Mouse (Mus musculus): Measurements from ENCODE around the gene Olfr325. TPM values are rescaled to one million over a fixed set of nuclear protein-coding genes. Genes with fewer than 3 reads are reported as not detected.

Olfr325 gene
- polyA plus RNA-seq, 1 experiment from 2014 or later, result not detected

DNA sequence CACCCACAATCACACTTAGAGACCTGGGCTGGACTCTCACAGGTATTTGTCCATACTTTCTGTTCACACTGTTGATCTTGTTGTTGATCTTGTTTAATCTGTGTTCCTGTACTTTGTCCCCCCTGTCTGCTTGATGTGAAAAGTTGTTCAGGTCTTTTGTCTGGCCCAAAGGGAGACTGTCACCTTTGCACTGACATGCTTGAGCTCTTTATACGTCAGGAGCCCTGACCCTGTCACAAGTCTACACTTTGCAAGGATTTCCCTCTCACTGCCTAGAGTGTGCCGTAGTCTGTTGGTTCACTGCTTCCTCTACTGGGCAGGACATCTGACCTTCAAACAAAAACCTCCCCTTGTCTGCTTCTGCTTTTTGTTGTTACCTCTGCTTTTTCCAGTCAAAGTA is 27.2 kb downstream of the Olfr325 start:
- H3K4me2 ChIP-seq, result no peak overlapping the region
- H3K9ac ChIP-seq, result no peak overlapping the region
- no peaks in the 10 kb centered on the region for H3K9me3 ChIP-seq
- H3K4me3 ChIP-seq (replicated peaks), result no peak overlapping the region
- ATAC-seq (ENCODE audit: insufficient read depth, low FRiP score, low read depth), result no peak
- H3K27ac ChIP-seq, result no peak overlapping the region
- 50% methylated on average over 2 of the region's 2 CpGs for WGBS
- H3K4me1 ChIP-seq, result no peaks in the 10 kb centered on the region
- no peaks in the 10 kb centered on the region for H3K36me3 ChIP-seq
- no peaks in the 10 kb centered on the region for H3K27me3 ChIP-seq (replicated peaks)

- H3K27ac ChIP-seq, result no peak overlapping the region
- WGBS, result 58% methylated on average over 3 of the region's 3 CpGs
- no peak for ATAC-seq (ENCODE audit: insufficient read depth, low FRiP score, low read depth)
Measured at GRCm38 (mm10) chr11:58605228-58605627, 27.7 kb downstream of the Olfr325 start.

GRCm38 (mm10) chr11:58606177-58606919 is 28.8 kb downstream of the Olfr325 start:
- Histone ChIP-seq H3K27me3 (replicated peaks) (no peaks in the 10 kb centered on the region), H3K4me3 (replicated peaks) (no peak overlapping the region), H3K9ac (no peak overlapping the region), H3K4me2 (no peak overlapping the region), H3K9me3 (no peaks in the 10 kb centered on the region), H3K36me3 (no peaks in the 10 kb centered on the region), H3K4me1 (no peaks in the 10 kb centered on the region), H3K27ac (no peak overlapping the region)
- WGBS, result 75% methylated on average over 12 of the region's 12 CpGs
- ATAC-seq (ENCODE audit: insufficient read depth, low FRiP score, low read depth), result 0 out of 2 replicates have a peak, but pooled peaks have one; percentile 47

More at GRCm38 (mm10) chr11:58605228-58605627, 27.7 kb downstream of the Olfr325 start:
- Histone ChIP-seq H3K4me2 (no peak overlapping the region), H3K27me3 (replicated peaks) (no peaks in the 10 kb centered on the region), H3K4me3 (replicated peaks) (no peak overlapping the region), H3K9me3 (no peaks in the 10 kb centered on the region), H3K9ac (no peak overlapping the region), H3K4me1 (no peaks in the 10 kb centered on the region), H3K36me3 (no peaks in the 10 kb centered on the region)

DNA sequence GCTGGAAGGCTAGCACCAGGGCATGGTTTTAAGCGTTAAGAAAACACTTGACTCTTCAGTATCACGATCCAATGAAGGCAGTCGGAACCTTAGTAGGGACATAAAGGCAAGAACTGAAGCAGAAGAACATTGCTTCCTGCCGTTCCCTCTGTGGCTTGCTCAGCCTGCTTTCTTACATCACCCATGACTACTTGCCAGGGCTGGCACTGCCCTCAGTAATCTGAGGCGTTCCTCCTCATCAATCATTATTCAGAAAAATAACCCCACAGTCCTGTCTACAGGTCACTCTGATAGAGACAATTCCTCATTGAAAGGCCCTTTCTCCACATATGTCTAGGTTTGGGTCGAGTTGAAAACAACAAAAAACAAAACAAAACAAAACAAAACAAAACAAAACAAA is 29.5 kb downstream of the Olfr325 start:
- H3K9ac ChIP-seq, result no peak overlapping the region
- no peak for ATAC-seq (ENCODE audit: insufficient read depth, low FRiP score, low read depth)
- H3K4me2 ChIP-seq, result no peak overlapping the region
- no peaks in the 10 kb centered on the region for H3K4me1 ChIP-seq
- no peaks in the 10 kb centered on the region for H3K27me3 ChIP-seq (replicated peaks)
- H3K36me3 ChIP-seq, result no peaks in the 10 kb centered on the region
- no peak overlapping the region for H3K4me3 ChIP-seq (replicated peaks)
- WGBS, result 78% methylated on average over 6 of the region's 6 CpGs
- H3K27ac ChIP-seq, result no peak overlapping the region
- H3K9me3 ChIP-seq, result no peaks in the 10 kb centered on the region

- 58% methylated on average over 3 of the region's 3 CpGs for WGBS
- H3K4me2 ChIP-seq, result no peak overlapping the region
- H3K4me3 ChIP-seq (replicated peaks), result no peak overlapping the region
- no peak overlapping the region for H3K27ac ChIP-seq
- H3K9me3 ChIP-seq, result no peaks in the 10 kb centered on the region
- ATAC-seq (ENCODE audit: insufficient read depth, low FRiP score, low read depth), result no peak
- H3K9ac ChIP-seq, result no peak overlapping the region
- no peaks in the 10 kb centered on the region; the same call in 1 of the 2 replicates for H3K4me1 ChIP-seq
- no peaks in the 10 kb centered on the region for H3K36me3 ChIP-seq
- no peaks in the 10 kb centered on the region for H3K27me3 ChIP-seq (replicated peaks)
Measured at GRCm38 (mm10) chr11:58613359-58613758, 35.8 kb downstream of the Olfr325 start.

DNA sequence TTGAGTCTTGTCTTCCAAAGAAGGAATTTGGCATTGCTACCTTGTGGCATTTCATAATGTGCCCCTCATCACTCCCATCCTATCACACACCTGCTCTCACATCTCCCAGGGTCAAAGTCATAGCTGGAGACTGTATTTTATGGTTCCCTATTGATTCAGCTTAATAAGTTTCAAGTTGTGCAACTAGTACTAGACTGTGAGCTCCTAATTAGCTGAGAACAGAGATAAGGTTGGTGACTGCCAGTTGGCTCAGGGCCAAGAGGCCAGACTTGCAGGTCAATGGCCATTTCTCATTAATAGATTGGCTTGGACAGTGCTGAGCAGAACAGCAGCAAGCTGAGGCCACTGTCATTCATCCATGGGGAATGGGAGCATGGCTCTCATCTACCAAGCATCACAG is 37.0 kb downstream of the Olfr325 start:
- no peaks in the 10 kb centered on the region; the same call in 1 of the 2 replicates for H3K4me1 ChIP-seq
- no peaks in the 10 kb centered on the region for H3K9me3 ChIP-seq
- H3K4me3 ChIP-seq (replicated peaks), result no peak overlapping the region
- H3K4me2 ChIP-seq, result no peak overlapping the region
- H3K27ac ChIP-seq, result no peak overlapping the region
- no peak; the same call in 1 of the 2 replicates for ATAC-seq (ENCODE audit: insufficient read depth, low FRiP score, low read depth)
- no peaks in the 10 kb centered on the region for H3K36me3 ChIP-seq
- H3K9ac ChIP-seq, result no peak overlapping the region
- H3K27me3 ChIP-seq (replicated peaks), result no peaks in the 10 kb centered on the region

GRCm38 (mm10) chr11:58615975-58616374 is 38.4 kb downstream of the Olfr325 start, which contains the start of gene 2210407C18Rik:
TSS of gene 2210407C18Rik (minus strand) at chr11:58616075.
- WGBS, result 86% methylated on average over 4 of the region's 4 CpGs
- Histone ChIP-seq H3K27me3 (replicated peaks) (no peaks in the 10 kb centered on the region), H3K9me3 (no peaks in the 10 kb centered on the region)

DNA sequence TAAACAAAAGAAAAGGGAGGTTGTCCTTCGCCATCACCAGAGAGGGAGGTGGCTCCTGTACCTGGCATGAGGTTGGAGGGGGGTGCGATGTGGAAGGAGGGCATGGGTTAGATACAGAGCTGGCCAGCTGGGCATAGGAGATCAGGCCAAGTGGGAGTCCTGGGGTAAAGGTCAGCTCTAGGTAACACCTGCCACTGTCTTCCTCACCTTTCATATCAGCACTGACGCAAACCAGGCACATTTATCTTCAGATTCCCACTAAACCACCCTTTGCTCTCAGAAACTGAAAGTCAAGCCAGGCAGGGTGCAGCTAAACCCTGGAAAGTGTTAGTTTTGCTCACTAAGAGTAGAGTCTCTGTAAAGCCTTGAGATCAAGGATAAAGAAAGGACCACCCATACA is 40.8 kb downstream of the Olfr325 start:
- Histone ChIP-seq H3K9me3 (no peaks in the 10 kb centered on the region), H3K9ac (no peak overlapping the region), H3K4me1 (no peaks in the 10 kb centered on the region; the same call in 1 of the 2 replicates), H3K27me3 (replicated peaks) (no peaks in the 10 kb centered on the region), H3K36me3 (no peaks in the 10 kb centered on the region), H3K4me3 (replicated peaks) (no peak overlapping the region), H3K27ac (peak overlapping the region; percentile 37; the same call in 1 of the 2 replicates), H3K4me2 (no peak overlapping the region)
- WGBS, result 40% methylated on average over 3 of the region's 3 CpGs
- ATAC-seq (ENCODE audit: insufficient read depth, low FRiP score, low read depth), result peak; percentile 58

More at GRCm38 (mm10) chr11:58615975-58616374, 38.4 kb downstream of the Olfr325 start, which contains the start of gene 2210407C18Rik:
- H3K9ac ChIP-seq, result no peak within 1 kb of the TSS
- H3K27ac ChIP-seq, result no peak within 1 kb of the TSS
- H3K4me3 ChIP-seq (replicated peaks), result no peak within 1 kb of the TSS
- H3K36me3 ChIP-seq, result no peaks in the 10 kb centered on the region
- no peak within 1 kb of the TSS for H3K4me2 ChIP-seq
- H3K4me1 ChIP-seq, result no peaks in the 10 kb centered on the region; the same call in 1 of the 2 replicates
- no peak for ATAC-seq (ENCODE audit: insufficient read depth, low FRiP score, low read depth)

GRCm38 (mm10) chr11:58618793-58619192 is 41.3 kb downstream of the Olfr325 start:
- H3K27me3 ChIP-seq (replicated peaks), result no peaks in the 10 kb centered on the region
- ATAC-seq (ENCODE audit: insufficient read depth, low FRiP score, low read depth), result peak; percentile 70; the same call in 1 of the 2 replicates
- WGBS, result 69% methylated on average over 6 of the region's 6 CpGs
- H3K27ac ChIP-seq, result peak overlapping the region; percentile 37; the same call in 1 of the 2 replicates
- H3K4me1 ChIP-seq, result no peaks in the 10 kb centered on the region; the same call in 1 of the 2 replicates
- no peaks in the 10 kb centered on the region for H3K9me3 ChIP-seq
- H3K4me2 ChIP-seq, result no peak overlapping the region
- no peaks in the 10 kb centered on the region for H3K36me3 ChIP-seq
- H3K4me3 ChIP-seq (replicated peaks), result no peak overlapping the region
- no peak overlapping the region for H3K9ac ChIP-seq

- no peak for ATAC-seq (ENCODE audit: insufficient read depth, low FRiP score, low read depth)
- Histone ChIP-seq H3K27me3 (replicated peaks) (no peaks in the 10 kb centered on the region), H3K27ac (no peak overlapping the region), H3K36me3 (no peaks in the 10 kb centered on the region), H3K9me3 (no peaks in the 10 kb centered on the region), H3K9ac (no peak overlapping the region), H3K4me2 (no peak overlapping the region), H3K4me3 (replicated peaks) (no peak overlapping the region), H3K4me1 (no peaks in the 10 kb centered on the region)
- WGBS, result 47% methylated on average over 4 of the region's 4 CpGs
Measured at GRCm38 (mm10) chr11:58626146-58626545, 48.6 kb downstream of the Olfr325 start.

GRCm38 (mm10) chr11:58630401-58630800 is 52.9 kb downstream of the Olfr325 start, which contains the start of gene Olfr323:
TSS of gene Olfr323 (minus strand) at chr11:58630501.
- 72% methylated on average over 5 of the region's 5 CpGs for WGBS
- no peak within 1 kb of the TSS for H3K27ac ChIP-seq
- no peak for ATAC-seq (ENCODE audit: insufficient read depth, low FRiP score, low read depth)
- H3K9ac ChIP-seq, result no peak within 1 kb of the TSS
- H3K36me3 ChIP-seq, result no peaks in the 10 kb centered on the region
- H3K4me2 ChIP-seq, result no peak within 1 kb of the TSS
- no peak within 1 kb of the TSS for H3K4me3 ChIP-seq (replicated peaks)
- H3K4me1 ChIP-seq, result no peaks in the 10 kb centered on the region
- no peaks in the 10 kb centered on the region for H3K27me3 ChIP-seq (replicated peaks)
- H3K9me3 ChIP-seq, result no peaks in the 10 kb centered on the region

Measured in stomach, embryonic 15.5 days (tissue).